Mouse (Mus musculus): ENCODE data around the gene Mapk14. TPM values are rescaled to one million over a fixed set of nuclear protein-coding genes. Genes with fewer than 3 reads are reported as not detected.
A peak's percentile ranks its signal among the peaks of the same experiment; 100 is the strongest.

Mapk14 gene
- polyA plus RNA-seq, 1 experiment from 2014 or later, result 42.4 TPM

GRCm38 (mm10) chr17:28701737-28702136, 10.6 kb downstream of the Mapk14 start:
- Histone ChIP-seq H3K9ac (no peak overlapping the region), H3K36me3 (no peaks in the 10 kb centered on the region), H3K4me1 (replicated peaks) (peaks cover 16% of the 10 kb centered on the region), H3K27ac (no peak overlapping the region), H3K4me3 (replicated peaks) (no peak overlapping the region), H3K27me3 (replicated peaks) (no peaks in the 10 kb centered on the region), H3K4me2 (replicated peaks) (no peak overlapping the region), H3K9me3 (no peaks in the 10 kb centered on the region)
- WGBS, result 71% methylated on average over 3 of the region's 3 CpGs
- peak; percentile 68 for ATAC-seq

GRCm38 (mm10) chr17:28702646-28703045, 11.5 kb downstream of the Mapk14 start:
- ATAC-seq, result no peak

GRCm38 (mm10) chr17:28706697-28707096, 15.6 kb downstream of the Mapk14 start:
- Histone ChIP-seq H3K4me2 (replicated peaks) (no peak overlapping the region), H3K9ac (no peak overlapping the region), H3K27me3 (replicated peaks) (no peaks in the 10 kb centered on the region), H3K36me3 (no peaks in the 10 kb centered on the region), H3K9me3 (no peaks in the 10 kb centered on the region), H3K4me1 (replicated peaks) (peaks cover 28% of the 10 kb centered on the region), H3K4me3 (replicated peaks) (no peak overlapping the region), H3K27ac (no peak overlapping the region)
- WGBS, result 23% methylated on average over 1 of the region's 1 CpGs
- no peak for ATAC-seq

More at GRCm38 (mm10) chr17:28702646-28703045, 11.5 kb downstream of the Mapk14 start:
- Histone ChIP-seq H3K36me3 (no peaks in the 10 kb centered on the region), H3K4me2 (replicated peaks) (no peak overlapping the region), H3K9me3 (no peaks in the 10 kb centered on the region), H3K27me3 (replicated peaks) (no peaks in the 10 kb centered on the region), H3K27ac (no peak overlapping the region), H3K9ac (no peak overlapping the region), H3K4me3 (replicated peaks) (no peak overlapping the region), H3K4me1 (replicated peaks) (peaks cover 10% of the 10 kb centered on the region)
- WGBS, result 45% methylated on average over 2 of the region's 2 CpGs

- 89% methylated on average over 3 of the region's 3 CpGs for WGBS
- ATAC-seq, result no peak
- no peak overlapping the region for H3K9ac ChIP-seq
Measured at GRCm38 (mm10) chr17:28707136-28707627, 16.1 kb downstream of the Mapk14 start.

GRCm38 (mm10) chr17:28707816-28708215, 16.7 kb downstream of the Mapk14 start:
- no peak overlapping the region for H3K9ac ChIP-seq
- no peaks in the 10 kb centered on the region for H3K9me3 ChIP-seq
- no peak for ATAC-seq
- no peaks in the 10 kb centered on the region for H3K36me3 ChIP-seq
- H3K27me3 ChIP-seq (replicated peaks), result no peaks in the 10 kb centered on the region
- H3K27ac ChIP-seq, result no peak overlapping the region
- H3K4me2 ChIP-seq (replicated peaks), result no peak overlapping the region
- H3K4me1 ChIP-seq (replicated peaks), result peaks cover 30% of the 10 kb centered on the region
- no peak overlapping the region for H3K4me3 ChIP-seq (replicated peaks)
- WGBS, result 59% methylated on average over 2 of the region's 2 CpGs

More at GRCm38 (mm10) chr17:28707136-28707627, 16.1 kb downstream of the Mapk14 start:
- H3K27ac ChIP-seq, result no peak overlapping the region
- peaks cover 33% of the 10 kb centered on the region for H3K4me1 ChIP-seq (replicated peaks)
- H3K4me3 ChIP-seq (replicated peaks), result no peak overlapping the region
- no peaks in the 10 kb centered on the region for H3K9me3 ChIP-seq
- no peaks in the 10 kb centered on the region for H3K27me3 ChIP-seq (replicated peaks)
- no peaks in the 10 kb centered on the region for H3K36me3 ChIP-seq
- no peak overlapping the region for H3K4me2 ChIP-seq (replicated peaks)

- 23% methylated on average over 2 of the region's 2 CpGs for WGBS
- Histone ChIP-seq H3K36me3 (no peaks in the 10 kb centered on the region; the same call in 1 of the 2 replicates), H3K27ac (peak overlapping the region; percentile 11; the same call in 1 of the 2 replicates), H3K9me3 (no peaks in the 10 kb centered on the region), H3K4me2 (replicated peaks) (no peak overlapping the region), H3K9ac (no peak overlapping the region), H3K4me3 (replicated peaks) (no peak overlapping the region), H3K27me3 (replicated peaks) (no peaks in the 10 kb centered on the region), H3K4me1 (replicated peaks) (peaks cover 30% of the 10 kb centered on the region)
- ATAC-seq, result no peak
Measured at GRCm38 (mm10) chr17:28708989-28709388, 17.9 kb downstream of the Mapk14 start.

- no peak overlapping the region for H3K4me3 ChIP-seq (replicated peaks)
- H3K4me2 ChIP-seq (replicated peaks), result no peak overlapping the region
- 56% methylated on average over 8 of the region's 8 CpGs for WGBS
- H3K27me3 ChIP-seq (replicated peaks), result no peaks in the 10 kb centered on the region
- no peaks in the 10 kb centered on the region; the same call in 1 of the 2 replicates for H3K36me3 ChIP-seq
- peaks cover 30% of the 10 kb centered on the region for H3K4me1 ChIP-seq (replicated peaks)
- no peaks in the 10 kb centered on the region for H3K9me3 ChIP-seq
- peak overlapping the region; percentile 11; the same call in 1 of the 2 replicates for H3K27ac ChIP-seq
- ATAC-seq, result no peak
- H3K9ac ChIP-seq, result no peak overlapping the region
Measured at GRCm38 (mm10) chr17:28709552-28710290, 18.6 kb downstream of the Mapk14 start.

GRCm38 (mm10) chr17:28710291-28710688, 19.2 kb downstream of the Mapk14 start:
- WGBS, result 75% methylated on average over 8 of the region's 8 CpGs
- no peaks in the 10 kb centered on the region for H3K27me3 ChIP-seq (replicated peaks)
- no peaks in the 10 kb centered on the region; the same call in 1 of the 2 replicates for H3K36me3 ChIP-seq
- 0 out of 2 replicates have a peak overlapping the region, but pooled peaks have one; percentile 3 for H3K27ac ChIP-seq
- peaks cover 32% of the 10 kb centered on the region for H3K4me1 ChIP-seq (replicated peaks)
- H3K4me3 ChIP-seq (replicated peaks), result no peak overlapping the region
- no peak for ATAC-seq
- H3K9me3 ChIP-seq, result no peaks in the 10 kb centered on the region
- H3K9ac ChIP-seq, result no peak overlapping the region
- no peak overlapping the region for H3K4me2 ChIP-seq (replicated peaks)

GRCm38 (mm10) chr17:28711237-28711636, 20.1 kb downstream of the Mapk14 start:
- Histone ChIP-seq H3K4me2 (replicated peaks) (no peak overlapping the region), H3K27ac (no peak overlapping the region), H3K36me3 (peaks cover 4% of the 10 kb centered on the region; the same call in 1 of the 2 replicates), H3K9ac (no peak overlapping the region), H3K9me3 (no peaks in the 10 kb centered on the region), H3K4me3 (replicated peaks) (no peak overlapping the region), H3K27me3 (replicated peaks) (no peaks in the 10 kb centered on the region), H3K4me1 (replicated peaks) (peaks cover 38% of the 10 kb centered on the region)
- WGBS, result 91% methylated on average over 6 of the region's 6 CpGs
- ATAC-seq, result no peak

GRCm38 (mm10) chr17:28712305-28712704, 21.2 kb downstream of the Mapk14 start:
- Histone ChIP-seq H3K4me1 (replicated peaks) (peaks cover 35% of the 10 kb centered on the region), H3K36me3 (peaks cover 4% of the 10 kb centered on the region; the same call in 1 of the 2 replicates), H3K4me2 (replicated peaks) (no peak overlapping the region), H3K27ac (no peak overlapping the region), H3K4me3 (replicated peaks) (no peak overlapping the region), H3K9ac (no peak overlapping the region), H3K9me3 (no peaks in the 10 kb centered on the region), H3K27me3 (replicated peaks) (no peaks in the 10 kb centered on the region)
- 59% methylated on average over 6 of the region's 6 CpGs for WGBS
- ATAC-seq, result no peak

- Histone ChIP-seq H3K9ac (no peak overlapping the region), H3K4me1 (replicated peaks) (peaks cover 30% of the 10 kb centered on the region), H3K27ac (no peak overlapping the region), H3K27me3 (replicated peaks) (no peaks in the 10 kb centered on the region), H3K36me3 (peaks cover 4% of the 10 kb centered on the region; the same call in 1 of the 2 replicates), H3K4me2 (replicated peaks) (no peak overlapping the region), H3K9me3 (no peaks in the 10 kb centered on the region), H3K4me3 (replicated peaks) (no peak overlapping the region)
- 95% methylated on average over 3 of the region's 3 CpGs for WGBS
- no peak for ATAC-seq
Measured at GRCm38 (mm10) chr17:28714006-28714405, 22.9 kb downstream of the Mapk14 start.

GRCm38 (mm10) chr17:28715832-28716548, 24.9 kb downstream of the Mapk14 start:
- H3K4me3 ChIP-seq (replicated peaks), result no peak overlapping the region
- no peaks in the 10 kb centered on the region for H3K9me3 ChIP-seq
- ATAC-seq, result peak; percentile 51; the same call in 1 of the 2 replicates
- no peak overlapping the region for H3K4me2 ChIP-seq (replicated peaks)
- no peak overlapping the region for H3K27ac ChIP-seq
- H3K36me3 ChIP-seq, result peaks cover 12% of the 10 kb centered on the region; the same call in 1 of the 2 replicates
- H3K9ac ChIP-seq, result no peak overlapping the region
- H3K27me3 ChIP-seq (replicated peaks), result no peaks in the 10 kb centered on the region
- 35% methylated on average over 6 of the region's 7 CpGs for WGBS
- peaks cover 22% of the 10 kb centered on the region for H3K4me1 ChIP-seq (replicated peaks)
